Mouse (Mus musculus) forebrain, postnatal 0 days (tissue): ENCODE results near the gene Dnajc5g. TPM values are rescaled to one million over a fixed set of nuclear protein-coding genes. Genes with fewer than 3 reads are reported as not detected.

Experiments
- ATAC-seq: fragments of 200-750 bp; cut with Nextera tagmentation; 2 replicates; pipeline ENCODE4 v1.8.0; 2017; ENCODE audit warnings: mild to moderate bottlenecking, moderate library complexity
- DNase-seq: peaks from one replicate; pipeline ENCODE4 v3.0.0-alpha.2; 2015
- H3K27ac ChIP-seq: fragments of 300-500 bp; sonication (generic); 2 replicates; pipeline ENCODE4 v1.5.1; 2014; ENCODE audit warnings: low read depth, mild to moderate bottlenecking, antibody characterized with exemption, low read length, moderate library complexity, mixed read lengths
- H3K27me3 ChIP-seq: fragments of 300-500 bp; sonication (generic); 2 replicates; pipeline ENCODE4 v1.6.1; 2014; ENCODE audit warnings: mild to moderate bottlenecking, low read length, mixed read lengths; ENCODE audit not compliant: insufficient read depth
- H3K36me3 ChIP-seq: fragments of 300-500 bp; sonication (generic); 2 replicates; pipeline ENCODE4 v1.6.1; 2014; ENCODE audit warnings: mild to moderate bottlenecking, moderate library complexity; ENCODE audit not compliant: insufficient read depth
- H3K4me1 ChIP-seq: fragments of 300-500 bp; sonication (generic); 2 replicates; pipeline ENCODE4 v1.6.1; 2014; ENCODE audit warnings: antibody characterized with exemption; ENCODE audit not compliant: insufficient read depth
- H3K4me2 ChIP-seq: fragments of 300-500 bp; sonication (generic); 2 replicates; pipeline ENCODE4 v1.6.1; 2014; ENCODE audit warnings: low read depth, mild to moderate bottlenecking, moderate library complexity
- H3K4me3 ChIP-seq: fragments of 300-500 bp; sonication (generic); 2 replicates; pipeline ENCODE4 v1.5.1; 2014; ENCODE audit warnings: low read depth, low read length, mixed read lengths
- H3K9ac ChIP-seq: fragments of 300-500 bp; sonication (generic); 2 replicates; pipeline ENCODE4 v1.6.1; 2014; ENCODE audit warnings: mild to moderate bottlenecking
- H3K9me3 ChIP-seq: fragments of 300-500 bp; sonication (generic); 2 replicates; pipeline ENCODE4 v1.6.1; 2016; ENCODE audit warnings: low read length
- CTCF ChIP-seq: sonication (generic); IDR thresholded peaks from 2 replicates; pipeline ENCODE4 v1.5.1; 2016; ENCODE audit warnings: antibody characterized with exemption, control low read depth, low read depth
- WGBS: fragments of 180-500 bp; shearing (Covaris S2); extraction: QIAGEN DNeasy Blood & Tissue Kit; methylation state at CpG from one replicate; pipeline ENCODE4 v1.1.7; 2014; 5-methylcytosine and 5-hydroxymethylcytosine counted together
- polyA plus RNA-seq: library from polyadenylated mRNA; unstranded; fragments of >200 nt; fragmentation: Nextera tagmentation; extraction: Ambion mirVana; gene quantifications from 2 replicates; pipeline ENCODE4 v1.2.1, GENCODE M21; 2015
- total RNA-seq: library from RNA; depleted of rRNA; stranded (reverse); fragments of >200 nt; gene quantifications from 2 replicates; pipeline ENCODE4 v1.2.3, GENCODE M21; 2014

Gene Dnajc5g
- total and polyA plus RNA-seq, 2 experiments from 2014 or later = not detected

GRCm38 (mm10) chr5:31080795-31081164 is 25.3 kb upstream of the Dnajc5g start:
- DNase-seq = no peak
- WGBS = 70% methylated on average over 3 of the region's 3 CpGs
- no peak for TF ChIP-seq CTCF

GRCm38 (mm10) chr5:31081386-31081785 is 24.7 kb upstream of the Dnajc5g start:
- WGBS = 78% methylated on average over 3 of the region's 3 CpGs
- H3K36me3 ChIP-seq = peaks cover 27% of the 10 kb centered on the region
- H3K9ac ChIP-seq = no peak overlapping the region
- no peak overlapping the region for H3K4me3 ChIP-seq
- no peaks in the 10 kb centered on the region for H3K9me3 ChIP-seq
- H3K4me1 ChIP-seq = no peaks in the 10 kb centered on the region
- ATAC-seq (peak; percentile 24; the same call in 1 of the 2 replicates), DNase-seq (no peak)
- TF ChIP-seq CTCF = peak; percentile 74
- H3K27me3 ChIP-seq = no peaks in the 10 kb centered on the region
- no peak overlapping the region for H3K27ac ChIP-seq
- H3K4me2 ChIP-seq = no peak overlapping the region

More at GRCm38 (mm10) chr5:31080795-31081164, 25.3 kb upstream of the Dnajc5g start:
- Histone ChIP-seq H3K9me3 (no peaks in the 10 kb centered on the region), H3K27ac (no peak overlapping the region), H3K27me3 (no peaks in the 10 kb centered on the region), H3K4me1 (no peaks in the 10 kb centered on the region), H3K4me2 (no peak overlapping the region), H3K36me3 (peaks cover 33% of the 10 kb centered on the region), H3K4me3 (no peak overlapping the region), H3K9ac (no peak overlapping the region)
- ATAC-seq = no peak

- 13% methylated on average over 5 of the region's 5 CpGs for WGBS
- H3K4me2 ChIP-seq = no peak overlapping the region
- no peaks in the 10 kb centered on the region for H3K9me3 ChIP-seq
- H3K27me3 ChIP-seq = no peaks in the 10 kb centered on the region
- H3K9ac ChIP-seq = no peak overlapping the region
- H3K36me3 ChIP-seq = peaks cover 18% of the 10 kb centered on the region
- H3K4me3 ChIP-seq = no peak overlapping the region
- no peaks in the 10 kb centered on the region for H3K4me1 ChIP-seq
- TF ChIP-seq CTCF = peak; percentile 72
- DNase-seq = peak; percentile 64
- peak; percentile 67 for ATAC-seq
- H3K27ac ChIP-seq = no peak overlapping the region
Observed at GRCm38 (mm10) chr5:31082355-31082754, 23.7 kb upstream of the Dnajc5g start.

- TF ChIP-seq CTCF = no peak
- 40% methylated on average over 12 of the region's 12 CpGs for WGBS
- ATAC-seq = 0 out of 2 replicates have a peak, but pooled peaks have one; percentile 1
- Histone ChIP-seq H3K27ac (no peak overlapping the region), H3K36me3 (peaks cover 10% of the 10 kb centered on the region), H3K9me3 (no peaks in the 10 kb centered on the region), H3K4me3 (no peak overlapping the region), H3K4me1 (no peaks in the 10 kb centered on the region), H3K27me3 (no peaks in the 10 kb centered on the region), H3K9ac (no peak overlapping the region), H3K4me2 (no peak overlapping the region)
- DNase-seq = no peak
Observed at GRCm38 (mm10) chr5:31082935-31083625, 23.0 kb upstream of the Dnajc5g start.

- Histone ChIP-seq H3K9me3 (no peaks in the 10 kb centered on the region), H3K4me1 (no peaks in the 10 kb centered on the region), H3K9ac (no peak overlapping the region), H3K4me2 (no peak overlapping the region), H3K27me3 (no peaks in the 10 kb centered on the region), H3K27ac (no peak overlapping the region), H3K4me3 (no peak overlapping the region), H3K36me3 (peaks cover 2% of the 10 kb centered on the region)
- TF ChIP-seq CTCF = no peak
- peak; percentile 13; the same call in 1 of the 2 replicates for ATAC-seq
- no peak for DNase-seq
- 8% methylated on average over 8 of the region's 8 CpGs for WGBS
Observed at GRCm38 (mm10) chr5:31083949-31084348, 22.1 kb upstream of the Dnajc5g start.

- Histone ChIP-seq H3K9me3 (no peaks in the 10 kb centered on the region), H3K27ac (no peak overlapping the region), H3K4me3 (no peak overlapping the region), H3K4me1 (no peaks in the 10 kb centered on the region), H3K36me3 (no peaks in the 10 kb centered on the region), H3K27me3 (peaks cover 15% of the 10 kb centered on the region), H3K4me2 (no peak overlapping the region), H3K9ac (no peak overlapping the region)
- no peak for ATAC-seq
- no peak for TF ChIP-seq CTCF
- 34% methylated on average over 7 of the region's 7 CpGs for WGBS
- no peak for DNase-seq
Observed at GRCm38 (mm10) chr5:31086606-31087005, 19.5 kb upstream of the Dnajc5g start.

- Histone ChIP-seq H3K4me1 (no peaks in the 10 kb centered on the region), H3K27ac (no peak overlapping the region), H3K9ac (no peak overlapping the region), H3K4me2 (no peak overlapping the region), H3K36me3 (no peaks in the 10 kb centered on the region), H3K9me3 (no peaks in the 10 kb centered on the region), H3K27me3 (peaks cover 20% of the 10 kb centered on the region), H3K4me3 (no peak overlapping the region)
- ATAC-seq (no peak), DNase-seq (no peak)
- no peak for TF ChIP-seq CTCF
- WGBS = 72% methylated on average over 2 of the region's 2 CpGs
Observed at GRCm38 (mm10) chr5:31087131-31087530, 19.0 kb upstream of the Dnajc5g start.
